ENCODE assay signal across 26 mouse cellular contexts in the genomic region with DNA sequence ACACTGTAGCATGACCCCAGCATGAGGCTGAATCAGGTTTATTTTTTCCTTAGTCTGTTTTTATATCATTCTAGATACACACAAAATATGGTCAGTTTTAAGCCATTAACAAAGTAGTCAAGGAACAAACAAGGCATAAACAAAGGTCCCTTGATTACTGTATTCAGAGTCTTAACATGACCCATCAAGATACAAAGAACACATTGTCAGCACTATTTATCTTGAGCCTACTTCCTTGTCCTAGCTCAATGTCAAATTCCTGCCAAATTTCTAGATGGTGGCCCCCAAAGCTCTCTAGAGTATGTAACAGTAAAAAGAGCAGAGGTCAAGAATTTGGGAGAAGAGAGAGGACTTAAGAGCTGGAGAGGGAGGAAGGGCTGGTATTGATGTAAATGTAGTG.
DNase-seq lines count a peak whose midpoint lies in the region; ATAC-seq and TF ChIP-seq lines count a peak whose summit lies in the region.
"Had no signal": no experiment of that assay in that cellular context is flagged by ENCODE, and none has a peak within 500 bp of the region (broad histone marks: within the 10 kb centered on the region; RNA-seq: fewer than 3 reads in every experiment).

No protein-coding gene starts in this region.

- H3K27me3 ChIP-seq in lung, embryonic 16.5 days (ENCODE audit: control insufficient read depth, insufficient read depth, low read depth, low read length), result no peaks in the 10 kb centered on the region
- H3K27me3 ChIP-seq: CH12.LX; embryonic facial prominence, embryonic 13.5 days; embryonic facial prominence, embryonic 15.5 days; forebrain, embryonic 12.5 days; Patski had no signal

- no peak overlapping the region for H3K9ac ChIP-seq in lung, embryonic 16.5 days (ENCODE audit: low read length)
- H3K9ac ChIP-seq: embryonic facial prominence, embryonic 13.5 days; embryonic facial prominence, embryonic 15.5 days; forebrain, embryonic 12.5 days had no signal

- no peak for DNase-seq in lung, adult 2 months
- peak; percentile 52 for DNase-seq in R1 (ENCODE audit: low read depth, low spot score)
- no peak for DNase-seq in adrenal gland, postnatal 36 days
- no peak for DNase-seq in thymus, postnatal 14 days
- DNase-seq: adrenal gland, adult 8-10 months; adrenal gland, postnatal 14 days; B cell, adult 2 months; cerebellum, adult 11 months; cerebellum, adult 18-20 months; cerebellum, adult 8-10 months; cerebellum, adult 9-11 months; cerebellum, postnatal 14 days; cerebellum, postnatal 36 days had no signal

- peak; percentile 43; the same call in 1 of the 2 replicates for ATAC-seq in lung, embryonic 16.5 days (ENCODE audit: low read depth)
- ATAC-seq: activated CD4-positive, CD25-positive, alpha-beta regulatory T cell, adult 4 months; CD4-positive, CD25-positive, alpha-beta regulatory T cell, adult 4 months; forebrain, embryonic 14.5 days; forebrain, embryonic 16.5 days; Patski had no signal

- no peak for TF ChIP-seq CTCF in lung, adult 2 months (IDR thresholded peaks at IDR 0.05; ENCODE audit: insufficient read depth, low read length)

- H3K4me3 ChIP-seq in lung, embryonic 16.5 days (ENCODE audit: low read length), result no peak overlapping the region
- H3K4me3 ChIP-seq in lung, adult 2 months (replicated peaks; ENCODE audit: extremely low read depth, low read depth, low read length), result no peak overlapping the region
- H3K4me3 ChIP-seq: embryonic facial prominence, embryonic 13.5 days; embryonic facial prominence, embryonic 15.5 days; erythroblast, embryonic 14.5 days; forebrain, embryonic 10.5 days; forebrain, embryonic 12.5 days had no signal

- H3K4me1 ChIP-seq in lung, embryonic 16.5 days (replicated peaks; ENCODE audit: control insufficient read depth, insufficient read depth, low read length), result peaks cover 7% of the 10 kb centered on the region; the same call in 1 of the 2 replicates
- no peaks in the 10 kb centered on the region for H3K4me1 ChIP-seq in lung, adult 2 months (ENCODE audit: control insufficient read depth, insufficient read depth, low read length)

- no peak overlapping the region for H3K4me2 ChIP-seq in lung, embryonic 16.5 days (ENCODE audit: low read depth, low read length)
- H3K4me2 ChIP-seq: embryonic facial prominence, embryonic 13.5 days; embryonic facial prominence, embryonic 15.5 days; forebrain, embryonic 12.5 days had no signal

- no peak for TF ChIP-seq POLR2A in lung, adult 2 months (IDR thresholded peaks at IDR 0.05; ENCODE audit: borderline replicate concordance, extremely low read depth, low read depth, low read length)

- H3K36me3 ChIP-seq in lung, embryonic 16.5 days (ENCODE audit: control insufficient read depth, insufficient read depth, low read length), result no peaks in the 10 kb centered on the region
- H3K36me3 ChIP-seq: embryonic facial prominence, embryonic 13.5 days; embryonic facial prominence, embryonic 15.5 days; forebrain, embryonic 10.5 days; forebrain, embryonic 12.5 days; G1E had no signal

- no peak overlapping the region for H3K27ac ChIP-seq in lung, embryonic 16.5 days (ENCODE audit: low read length)
- H3K27ac ChIP-seq: embryonic facial prominence, embryonic 13.5 days; embryonic facial prominence, embryonic 15.5 days; forebrain, embryonic 10.5 days; forebrain, embryonic 12.5 days had no signal

- H3K9me3 ChIP-seq in lung, embryonic 16.5 days (ENCODE audit: control insufficient read depth, low read length), result peaks cover 3% of the 10 kb centered on the region; the same call in 1 of the 2 replicates
- H3K9me3 ChIP-seq: embryonic facial prominence, embryonic 13.5 days; embryonic facial prominence, embryonic 15.5 days; forebrain, embryonic 12.5 days; G1E had no signal
